Mouse (Mus musculus) thymus, adult 2 months (tissue): Measurements from ENCODE around the gene Fam69b.

ENCODE experiments used
- CTCF ChIP-seq: fragments of 200-500 bp; IDR thresholded peaks from 2 replicates; pipeline ENCODE4 v1.5.1; 2012; ENCODE audit warnings: mild to moderate bottlenecking, control low read depth, low read length, moderate library complexity, borderline replicate concordance; ENCODE audit not compliant: control insufficient read depth, poor library complexity, insufficient read depth; ENCODE audit errors: extremely low read depth
- POLR2A ChIP-seq: fragments of 200-500 bp; IDR thresholded peaks from 2 replicates; pipeline ENCODE4 v1.6.1; 2012; ENCODE audit warnings: mild to moderate bottlenecking, low read length, control low read depth, moderate library complexity; ENCODE audit not compliant: control insufficient read depth, poor library complexity, insufficient read depth; ENCODE audit errors: extremely low read depth

DNA sequence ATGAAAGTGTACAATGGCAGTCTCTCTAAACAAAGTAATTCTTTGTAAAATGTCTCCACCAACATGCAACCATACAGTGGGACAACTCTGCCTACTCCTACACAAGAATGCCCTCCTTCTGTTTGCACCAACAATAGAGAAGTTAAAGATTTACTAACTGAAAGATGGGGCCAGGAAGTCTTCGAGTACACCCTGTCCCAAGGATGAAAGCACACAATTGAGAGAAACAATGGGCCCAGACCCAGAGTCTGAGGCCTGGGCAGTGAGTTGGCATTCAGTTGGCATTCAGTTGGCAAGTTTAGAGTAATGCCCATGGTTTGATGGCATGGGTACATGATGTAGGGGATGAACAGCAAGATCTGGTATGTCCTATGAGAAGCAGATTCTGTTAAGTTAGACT lies 26.4 kb downstream of the Fam69b start:
- TF ChIP-seq CTCF (no peak), POLR2A (no peak)
